Mouse (Mus musculus) embryonic facial prominence, embryonic 11.5 days (tissue): ENCODE data around the gene Trim72. TPM values are rescaled to one million over a fixed set of nuclear protein-coding genes. Genes with fewer than 3 reads are reported as not detected.

Source experiments
- ATAC-seq: fragments of 200-750 bp; cut with Nextera tagmentation; replicated peaks from 2 replicates; pipeline ENCODE4 v1.8.0; 2017; ENCODE audit warnings: low read depth; ENCODE audit not compliant: insufficient number of reproducible peaks, low FRiP score, low TSS enrichment
- DNase-seq: peaks from one replicate; pipeline ENCODE4 v3.0.0-alpha.2; 2015; ENCODE audit warnings: low spot score
- H3K27ac ChIP-seq: fragments of 300-500 bp; sonication (generic); replicated peaks from 2 replicates; pipeline ENCODE4 v1.5.1; 2014; ENCODE audit warnings: mild to moderate bottlenecking, low read depth, low read length, control low read depth
- H3K27me3 ChIP-seq: fragments of 300-500 bp; sonication (generic); 2 replicates; pipeline ENCODE4 v1.6.1; 2014; ENCODE audit warnings: mild to moderate bottlenecking, low read length, moderate library complexity, mixed read lengths; ENCODE audit not compliant: control insufficient read depth, insufficient read depth
- H3K36me3 ChIP-seq: fragments of 300-500 bp; sonication (generic); replicated peaks from 2 replicates; pipeline ENCODE4 v1.6.1; 2014; ENCODE audit warnings: low read depth, mild to moderate bottlenecking, low read length, moderate library complexity, mixed read lengths; ENCODE audit not compliant: control insufficient read depth, insufficient read depth
- H3K4me1 ChIP-seq: fragments of 300-500 bp; sonication (generic); 2 replicates; pipeline ENCODE4 v1.6.1; 2014; ENCODE audit warnings: low read length, mixed read lengths; ENCODE audit not compliant: control insufficient read depth, insufficient read depth
- H3K4me2 ChIP-seq: fragments of 300-500 bp; sonication (generic); 2 replicates; pipeline ENCODE4 v1.6.1; 2014; ENCODE audit warnings: low read depth, mild to moderate bottlenecking, control low read depth, low read length, moderate library complexity
- H3K4me3 ChIP-seq: fragments of 300-500 bp; sonication (generic); 2 replicates; pipeline ENCODE4 v1.5.1; 2014; ENCODE audit warnings: low read depth, low read length, control low read depth
- H3K9ac ChIP-seq: fragments of 300-500 bp; sonication (generic); replicated peaks from 2 replicates; pipeline ENCODE4 v1.6.1; 2014; ENCODE audit warnings: mild to moderate bottlenecking, control low read depth, low read length
- H3K9me3 ChIP-seq: fragments of 300-500 bp; sonication (generic); replicated peaks from 2 replicates; pipeline ENCODE4 v1.6.1; 2016; ENCODE audit warnings: mild to moderate bottlenecking, low read length, inconsistent platforms, mixed read lengths; ENCODE audit not compliant: control insufficient read depth
- WGBS: fragments of 180-500 bp; shearing (Covaris S2); extraction: QIAGEN DNeasy Blood & Tissue Kit; methylation state at CpG from one replicate; pipeline ENCODE4 v1.1.7; 2014; 5-methylcytosine and 5-hydroxymethylcytosine counted together
- polyA plus RNA-seq: library from polyadenylated mRNA; unstranded; fragments of >200 nt; fragmentation: Nextera tagmentation; extraction: Ambion mirVana; gene quantifications from 2 replicates; pipeline ENCODE4 v1.2.1, GENCODE M21; 2014

Gene Trim72
- polyA plus RNA-seq, 1 experiment from 2014 or later = 0.10 TPM

- Histone ChIP-seq H3K4me1 (no peaks in the 10 kb centered on the region), H3K27ac (no peak overlapping the region), H3K9ac (no peak overlapping the region), H3K9me3 (no peaks in the 10 kb centered on the region), H3K4me2 (no peak overlapping the region), H3K27me3 (no peaks in the 10 kb centered on the region), H3K4me3 (no peak overlapping the region), H3K36me3 (peaks cover 40% of the 10 kb centered on the region)
- DNase-seq (no peak), ATAC-seq (no peak)
- WGBS = 90% methylated on average over 3 of the region's 3 CpGs
Observed at GRCm38 (mm10) chr7:127980606-127981005, 23.1 kb upstream of the Trim72 start.

- H3K36me3 ChIP-seq = peaks cover 8% of the 10 kb centered on the region
- H3K9ac ChIP-seq = no peak overlapping the region
- H3K4me1 ChIP-seq = no peaks in the 10 kb centered on the region
- no peak overlapping the region for H3K4me3 ChIP-seq
- no peaks in the 10 kb centered on the region for H3K9me3 ChIP-seq
- no peaks in the 10 kb centered on the region for H3K27me3 ChIP-seq
- H3K27ac ChIP-seq = no peak overlapping the region
- no peak for DNase-seq
- H3K4me2 ChIP-seq = no peak overlapping the region
- ATAC-seq = no peak
- WGBS = 100% methylated on average over 1 of the region's 1 CpGs
Observed at GRCm38 (mm10) chr7:127988904-127989303, 14.8 kb upstream of the Trim72 start.

DNA sequence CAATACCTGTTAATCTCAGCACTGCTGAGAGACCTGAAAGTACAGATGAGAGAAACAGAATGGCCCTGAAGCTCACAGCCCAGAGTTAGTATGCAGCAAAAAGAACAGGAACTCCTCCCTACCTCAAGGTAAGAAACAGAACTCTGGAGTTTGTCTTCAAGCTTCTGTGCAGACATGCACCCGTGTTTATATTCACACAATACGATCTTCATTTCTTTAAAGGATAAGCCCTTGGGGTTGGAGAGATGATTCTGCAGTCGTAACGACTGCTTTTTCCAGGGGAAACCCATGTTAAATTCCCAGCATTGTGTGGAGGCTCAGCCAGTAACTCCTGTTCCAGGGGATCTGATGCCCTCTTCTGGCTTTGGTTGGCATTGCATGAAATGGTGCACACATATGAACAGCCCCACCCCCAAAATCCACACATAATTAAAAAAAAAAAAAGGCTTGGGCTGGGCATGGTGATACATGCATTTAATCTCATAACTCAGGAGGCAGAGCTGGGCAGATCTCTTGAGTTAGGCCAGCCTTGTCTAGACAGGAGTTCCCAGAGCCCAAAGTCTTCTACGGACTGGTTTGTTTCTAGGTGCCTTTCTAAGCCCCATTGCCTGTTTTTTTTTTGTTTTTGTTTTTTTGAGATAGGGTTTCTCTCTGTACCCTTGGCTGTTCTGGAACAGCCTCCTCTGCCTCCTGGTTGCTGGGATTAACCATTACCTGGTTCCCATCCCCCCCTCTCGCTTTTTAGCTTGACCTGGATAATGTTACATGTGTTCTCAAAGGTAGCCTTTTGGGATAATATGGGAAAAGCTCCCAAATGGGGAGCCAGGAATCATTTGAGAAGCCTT, 11.9 kb upstream of the Trim72 start:
- no peaks in the 10 kb centered on the region; the same call in 1 of the 2 replicates for H3K36me3 ChIP-seq
- H3K4me3 ChIP-seq = no peak overlapping the region
- no peak overlapping the region for H3K27ac ChIP-seq
- H3K4me1 ChIP-seq = no peaks in the 10 kb centered on the region
- peak; percentile 48; the same call in 1 of the 2 replicates for ATAC-seq
- H3K9me3 ChIP-seq = no peaks in the 10 kb centered on the region
- peak; percentile 78 for DNase-seq
- WGBS = 44% methylated on average over 6 of the region's 6 CpGs
- no peaks in the 10 kb centered on the region for H3K27me3 ChIP-seq
- no peak overlapping the region for H3K4me2 ChIP-seq
- no peak overlapping the region for H3K9ac ChIP-seq

GRCm38 (mm10) chr7:127992488-127993340, 11.0 kb upstream of the Trim72 start:
- H3K4me3 ChIP-seq = no peak overlapping the region
- no peaks in the 10 kb centered on the region for H3K9me3 ChIP-seq
- H3K27ac ChIP-seq = no peak overlapping the region
- no peaks in the 10 kb centered on the region; the same call in 1 of the 2 replicates for H3K36me3 ChIP-seq
- no peak for DNase-seq
- no peaks in the 10 kb centered on the region for H3K27me3 ChIP-seq
- ATAC-seq = no peak
- H3K4me1 ChIP-seq = no peaks in the 10 kb centered on the region
- no peak overlapping the region; the same call in 1 of the 2 replicates for H3K4me2 ChIP-seq
- WGBS = 44% methylated on average over 5 of the region's 5 CpGs
- no peak overlapping the region; the same call in 1 of the 2 replicates for H3K9ac ChIP-seq

DNA sequence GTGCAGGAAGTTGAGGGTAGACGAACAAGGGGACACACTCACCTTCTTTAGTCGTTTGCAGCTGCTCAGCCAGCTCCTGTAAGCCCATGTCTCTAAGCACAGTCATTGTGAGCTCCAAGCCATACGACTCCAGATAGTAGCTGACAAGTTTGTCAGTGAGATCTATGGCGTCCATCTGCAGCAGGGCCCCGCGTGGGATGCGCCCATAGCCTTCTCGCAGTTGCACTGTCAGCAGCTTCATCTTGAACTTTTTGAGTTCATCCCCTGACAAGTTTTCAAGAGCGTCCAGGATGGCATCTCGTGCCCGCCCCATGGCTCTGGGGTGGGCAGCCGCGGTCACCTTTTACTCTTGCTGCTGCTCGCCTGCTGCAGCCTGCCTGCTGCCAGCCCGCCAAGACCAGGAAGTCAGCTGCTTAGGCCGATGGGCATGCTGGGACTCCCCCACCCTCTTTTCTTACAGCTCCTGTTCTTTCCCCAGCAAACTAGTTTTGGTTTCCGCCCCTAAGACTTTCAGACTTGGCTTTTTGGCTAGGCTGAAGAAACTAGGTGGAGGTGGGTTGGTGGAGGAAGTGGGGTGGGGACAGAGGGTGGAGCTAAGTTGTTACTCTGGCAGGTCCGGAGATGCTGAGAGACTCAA, 10.3 kb upstream of the Trim72 start, which contains the start of gene Pycard:
Gene Pycard, minus strand, starts transcription at position 527 of the 637 bp plus-strand sequence.
- no peak within 1 kb of the TSS for H3K4me3 ChIP-seq
- H3K4me1 ChIP-seq = no peaks in the 10 kb centered on the region
- no peak within 1 kb of the TSS for H3K27ac ChIP-seq
- peak within 1 kb of the TSS; percentile 39 for H3K9ac ChIP-seq
- H3K27me3 ChIP-seq = no peaks in the 10 kb centered on the region
- ATAC-seq = no peak
- peak within 1 kb of the TSS; percentile 29 for H3K4me2 ChIP-seq
- H3K36me3 ChIP-seq = no peaks in the 10 kb centered on the region; the same call in 1 of the 2 replicates
- peak; percentile 31 for DNase-seq
- 19% methylated on average over 18 of the region's 18 CpGs for WGBS
- H3K9me3 ChIP-seq = no peaks in the 10 kb centered on the region

DNA sequence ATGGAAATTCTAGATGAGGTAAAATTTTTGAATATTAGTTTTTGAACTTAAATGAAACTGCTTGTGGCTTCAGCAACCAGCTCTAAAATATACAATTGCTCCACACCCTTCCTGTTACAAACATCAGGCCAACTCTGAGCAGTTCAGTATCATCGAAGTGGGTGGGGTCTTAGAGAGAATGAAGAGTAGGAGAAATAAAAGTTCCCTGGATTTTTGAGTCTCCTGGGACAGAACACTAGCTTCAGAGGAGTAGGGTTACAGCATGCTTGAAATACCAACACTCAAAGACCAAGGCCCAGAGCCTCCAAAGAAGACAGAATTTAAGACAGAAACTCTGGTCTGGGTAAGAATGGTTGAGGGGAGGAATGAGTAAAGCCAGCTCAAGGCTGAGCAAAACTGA, 4.3 kb upstream of the Trim72 start:
- Histone ChIP-seq H3K27me3 (no peaks in the 10 kb centered on the region), H3K4me3 (no peak overlapping the region), H3K9me3 (no peaks in the 10 kb centered on the region), H3K4me2 (no peak overlapping the region), H3K27ac (no peak overlapping the region), H3K4me1 (no peaks in the 10 kb centered on the region), H3K36me3 (no peaks in the 10 kb centered on the region), H3K9ac (no peak overlapping the region)
- ATAC-seq (no peak), DNase-seq (no peak)
- WGBS = 52% methylated on average over 1 of the region's 1 CpGs

DNA sequence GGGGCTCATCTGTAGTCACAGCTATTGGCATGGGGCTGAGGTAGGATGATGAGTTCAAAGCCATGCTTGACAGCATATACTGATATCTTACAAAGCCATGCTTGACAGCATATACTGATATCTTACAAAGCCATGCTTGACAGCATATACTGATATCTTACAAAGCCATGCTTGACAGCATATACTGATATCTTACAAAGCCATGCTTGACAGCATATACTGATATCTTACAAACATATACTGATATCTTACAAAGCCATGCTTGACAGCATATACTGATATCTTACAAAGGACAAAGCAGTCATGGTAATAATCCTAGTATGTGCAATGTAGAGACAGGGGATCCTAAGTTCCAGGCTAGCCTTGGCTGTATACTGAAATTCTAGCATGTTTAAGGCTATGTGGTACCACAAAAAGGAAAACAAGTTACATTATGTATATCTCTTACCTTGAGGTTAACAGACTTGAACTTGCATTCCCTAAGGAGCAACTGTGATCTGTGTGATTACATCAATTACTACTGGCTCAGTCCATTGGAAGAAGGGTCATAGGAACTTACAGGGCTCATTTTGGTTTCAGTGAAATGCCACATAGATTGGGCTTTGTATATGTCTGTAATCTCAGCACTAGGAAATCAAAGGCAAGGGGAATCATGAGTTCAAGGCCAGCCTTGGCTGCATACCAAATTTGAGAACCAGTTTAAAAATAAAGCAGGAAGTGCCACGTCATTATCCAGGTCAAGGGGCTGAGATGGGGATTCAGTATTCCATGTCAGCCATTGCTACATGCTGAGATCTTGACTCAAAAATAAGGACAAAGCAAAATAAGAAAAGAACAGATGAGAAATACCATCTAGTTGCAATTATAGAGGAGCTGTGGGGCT, 3.4 kb upstream of the Trim72 start:
- H3K27me3 ChIP-seq = no peaks in the 10 kb centered on the region
- H3K9me3 ChIP-seq = no peaks in the 10 kb centered on the region
- H3K4me3 ChIP-seq = no peak overlapping the region
- DNase-seq (no peak), ATAC-seq (no peak)
- H3K36me3 ChIP-seq = no peaks in the 10 kb centered on the region
- no peak overlapping the region for H3K9ac ChIP-seq
- H3K4me1 ChIP-seq = no peaks in the 10 kb centered on the region
- no peak overlapping the region for H3K4me2 ChIP-seq
- no peak overlapping the region for H3K27ac ChIP-seq
- WGBS = 63% methylated on average over 1 of the region's 1 CpGs
